Comparison of ENCODE assay signal across 8 mouse cellular contexts in genomic region chr10:44002995-44003524, GRCm38 (mm10).
DNase-seq lines count a peak whose midpoint lies in the region; ATAC-seq and TF ChIP-seq lines count a peak whose summit lies in the region.

No protein-coding gene starts in this region.

- H3K36me3 ChIP-seq in kidney, embryonic 16.5 days (ENCODE audit: insufficient read depth, low read length), result no peaks in the 10 kb centered on the region
- no peaks in the 10 kb centered on the region for H3K36me3 ChIP-seq in hindbrain, postnatal 0 days (ENCODE audit: insufficient read depth, low read length)
- no peaks in the 10 kb centered on the region for H3K36me3 ChIP-seq in midbrain, embryonic 16.5 days (ENCODE audit: control insufficient read depth, insufficient read depth, low read length)

- no peak overlapping the region for H3K27ac ChIP-seq in kidney, embryonic 16.5 days (ENCODE audit: low read length)
- H3K27ac ChIP-seq in bone marrow macrophage, adult 2 months (ENCODE audit: insufficient read depth, low read depth, low read length), result no peak overlapping the region
- no peak overlapping the region for H3K27ac ChIP-seq in hindbrain, postnatal 0 days
- H3K27ac ChIP-seq in midbrain, embryonic 16.5 days (ENCODE audit: low read length), result no peak overlapping the region

- H3K4me2 ChIP-seq in kidney, embryonic 16.5 days (replicated peaks; ENCODE audit: low read depth, low read length), result peak overlapping the region; percentile 76
- peak overlapping the region; percentile 62 for H3K4me2 ChIP-seq in hindbrain, postnatal 0 days (ENCODE audit: low read depth, low read length)
- H3K4me2 ChIP-seq in midbrain, embryonic 16.5 days (ENCODE audit: low read length), result peak overlapping the region; percentile 60

- no peak for TF ChIP-seq POLR2A in bone marrow macrophage, adult 2 months (IDR thresholded peaks at IDR 0.05; ENCODE audit: borderline replicate concordance, low read depth, low read length)

- peak overlapping the region; percentile 73 for H3K4me3 ChIP-seq in kidney, embryonic 16.5 days (ENCODE audit: low read length)
- H3K4me3 ChIP-seq in bone marrow macrophage, adult 2 months (ENCODE audit: insufficient read depth, low read length), result peak overlapping the region; percentile 75
- peak overlapping the region; percentile 40 for H3K4me3 ChIP-seq in hindbrain, postnatal 0 days (ENCODE audit: low read length)
- H3K4me3 ChIP-seq in midbrain, embryonic 16.5 days (ENCODE audit: low read depth, low read length), result peak overlapping the region; percentile 43

- ATAC-seq in kidney, embryonic 16.5 days (ENCODE audit: low FRiP score, low TSS enrichment), result no peak
- no peak for ATAC-seq in hindbrain, postnatal 0 days
- ATAC-seq in midbrain, embryonic 16.5 days, result peak; percentile 12; the same call in 1 of the 2 replicates

- no peaks in the 10 kb centered on the region for H3K9me3 ChIP-seq in kidney, embryonic 16.5 days (ENCODE audit: low read length)
- no peaks in the 10 kb centered on the region for H3K9me3 ChIP-seq in hindbrain, postnatal 0 days (ENCODE audit: low read length)
- no peaks in the 10 kb centered on the region for H3K9me3 ChIP-seq in midbrain, embryonic 16.5 days (replicated peaks; ENCODE audit: control insufficient read depth, low read length, poor library complexity, severe bottlenecking)

- H3K27me3 ChIP-seq in kidney, embryonic 16.5 days (ENCODE audit: insufficient read depth, low read length), result peaks cover 63% of the 10 kb centered on the region
- peaks cover 48% of the 10 kb centered on the region for H3K27me3 ChIP-seq in hindbrain, postnatal 0 days (ENCODE audit: insufficient read depth, low read length)
- peaks cover 50% of the 10 kb centered on the region for H3K27me3 ChIP-seq in midbrain, embryonic 16.5 days (ENCODE audit: control insufficient read depth, insufficient read depth, low read depth, low read length)

- no peak for DNase-seq in kidney, adult 8-10 months
- no peak for DNase-seq in hindbrain, postnatal 0 days (ENCODE audit: low spot score)
- DNase-seq in layer of hippocampus, postnatal 36 days, result no peak
- no peak for DNase-seq in retina, embryonic 14.5 days (ENCODE audit: low spot score)
- DNase-seq in c-Kit-positive CD71-positive TER-119-positive erythroid progenitor cells, embryonic 14.5 days (ENCODE audit: low spot score), result no peak

- no peak for TF ChIP-seq CTCF in bone marrow macrophage, adult 2 months (IDR thresholded peaks at IDR 0.05; ENCODE audit: low read depth, low read length)
- TF ChIP-seq CTCF in hindbrain, postnatal 0 days (IDR thresholded peaks at IDR 0.05; ENCODE audit: low read depth), result no peak

- WGBS in kidney, embryonic 16.5 days, result 4% methylated on average over 11 of the region's 11 CpGs
- WGBS in hindbrain, postnatal 0 days, result 3% methylated on average over 11 of the region's 11 CpGs
- 3% methylated on average over 11 of the region's 11 CpGs for WGBS in midbrain, embryonic 16.5 days

- H3K4me1 ChIP-seq in kidney, embryonic 16.5 days (ENCODE audit: insufficient read depth, low read length), result peaks cover 29% of the 10 kb centered on the region
- H3K4me1 ChIP-seq in bone marrow macrophage, adult 2 months (ENCODE audit: control insufficient read depth, insufficient read depth, low read length), result peaks cover 32% of the 10 kb centered on the region
- peaks cover 2% of the 10 kb centered on the region; the same call in 1 of the 2 replicates for H3K4me1 ChIP-seq in hindbrain, postnatal 0 days (ENCODE audit: insufficient read depth, low read length)
- H3K4me1 ChIP-seq in midbrain, embryonic 16.5 days (ENCODE audit: control insufficient read depth, insufficient read depth, low read length), result peaks cover 12% of the 10 kb centered on the region; the same call in 1 of the 2 replicates

- peak overlapping the region; percentile 68 for H3K9ac ChIP-seq in kidney, embryonic 16.5 days (replicated peaks; ENCODE audit: low read length)
- H3K9ac ChIP-seq in hindbrain, postnatal 0 days (replicated peaks; ENCODE audit: low read length), result no peak overlapping the region
- 0 out of 2 replicates have a peak overlapping the region, but pooled peaks have one; percentile 21 for H3K9ac ChIP-seq in midbrain, embryonic 16.5 days (ENCODE audit: low read depth, low read length)
